Mouse (Mus musculus): ENCODE data around the gene Parm1.

Parm1 gene

DNA sequence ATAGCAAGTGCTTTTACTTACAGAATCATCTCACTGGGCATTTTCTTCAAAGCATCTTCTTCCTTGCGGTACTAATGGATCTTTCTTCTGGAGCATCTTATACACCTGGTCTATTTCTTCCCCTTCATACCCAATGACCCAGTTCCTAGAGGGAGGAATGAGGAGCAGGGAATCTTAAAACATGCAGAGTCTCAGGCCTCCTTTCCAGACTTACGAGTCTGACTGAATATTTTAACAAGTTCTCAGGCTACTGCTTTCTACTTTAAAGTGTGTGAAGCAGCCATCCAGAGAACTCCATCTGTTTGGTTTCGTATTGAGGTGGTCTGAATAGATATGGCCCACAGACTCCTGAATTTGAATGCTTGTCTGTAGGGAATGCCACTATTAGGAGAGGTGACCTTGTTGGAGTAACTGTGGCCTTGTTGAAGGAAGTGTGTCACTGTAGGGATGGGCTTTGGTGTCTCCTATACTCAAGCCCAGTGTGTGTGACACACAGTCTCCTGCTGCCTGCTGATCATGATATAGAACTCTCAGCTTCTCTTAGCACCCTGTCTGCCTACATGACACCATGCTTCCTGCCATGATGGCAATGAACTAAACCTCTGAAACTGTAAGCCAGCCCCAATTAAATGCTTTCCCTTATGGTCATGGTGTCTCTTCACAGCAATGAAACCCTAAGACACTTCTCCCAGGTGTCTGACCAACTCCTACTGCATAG, 137.1 kb downstream of the Parm1 start:
- DNase-seq (ENCODE audit: low spot score): no peak

DNA sequence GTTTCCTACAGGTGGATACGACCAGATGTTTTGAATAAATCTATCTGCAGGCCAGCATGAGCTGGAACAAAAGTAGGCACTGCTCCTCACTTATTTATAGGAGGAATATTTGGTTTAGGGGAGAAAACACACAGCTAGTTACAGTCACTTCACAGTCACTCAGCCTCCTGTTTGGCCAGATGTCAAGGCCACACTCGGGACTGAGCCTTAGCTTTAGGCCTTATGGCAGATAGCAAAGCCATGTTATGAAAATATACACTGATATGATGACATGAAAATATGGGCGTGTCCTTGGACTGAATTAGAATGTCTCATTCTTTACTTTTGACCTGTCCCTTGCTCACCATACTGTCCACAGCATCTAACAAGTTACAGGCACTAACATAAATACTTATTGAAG, 137.8 kb downstream of the Parm1 start:
- DNase-seq (ENCODE audit: low spot score): no peak

DNA sequence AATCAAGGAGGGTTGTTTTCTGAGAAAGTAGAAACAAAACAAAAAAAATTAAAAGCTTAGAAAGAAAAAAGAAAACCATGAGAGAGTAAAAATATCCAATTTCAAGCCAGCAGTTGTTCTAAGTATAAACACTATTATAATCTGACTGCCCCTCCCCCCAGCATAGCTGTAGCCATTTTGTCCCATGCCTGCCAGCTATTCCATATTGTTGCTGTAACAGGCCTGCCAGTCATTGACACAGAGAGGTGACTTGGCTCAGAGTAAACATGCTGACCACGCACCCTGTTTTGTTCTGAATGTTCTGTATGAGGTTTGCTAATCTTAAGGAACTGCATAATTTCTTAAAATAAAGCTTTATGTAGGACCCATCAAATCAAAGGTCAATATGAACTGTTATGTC, 145.3 kb downstream of the Parm1 start:
- DNase-seq (ENCODE audit: low spot score): no peak

- DNase-seq (ENCODE audit: low spot score): no peak
Measured at GRCm38 (mm10) chr5:91667127-91667526, 149.7 kb downstream of the Parm1 start.

GRCm38 (mm10) chr5:91669235-91669634, 151.8 kb downstream of the Parm1 start:
- no peak for DNase-seq (ENCODE audit: low spot score)
